Mouse (Mus musculus) left cerebral cortex, postnatal 25 days (tissue): ENCODE measurements around the gene Macrod2. TPM values are rescaled to one million over a fixed set of nuclear protein-coding genes. Genes with fewer than 3 reads are reported as not detected.

Experiments used
- DNase-seq, 2 experiments: peaks; one replicate each; pipeline ENCODE4 v3.0.0; 2022; ENCODE audit warnings: low spot score in 2 of 2, mixed read lengths in 1 of 2
- intact Hi-C: fragments of 180-260 bp; cut with DNase I; formaldehyde crosslinking; loops from one replicate; pipeline ENCODE4 v1.15.1; 2025
- total RNA-seq, 2 experiments: library from RNA; stranded (reverse); gene quantifications; 2 replicates each; pipeline ENCODE4 v1.2.3; 2021

Macrod2 gene
- total RNA-seq, 2 experiments from 2014 or later: 50.3 to 61.6 TPM

GRCm38 (mm10) chr2:141472791-141473190, 1077.7 kb downstream of the Macrod2 start:
- intact Hi-C loops: no loop called here

GRCm38 (mm10) chr2:141477585-141477984, 1082.5 kb downstream of the Macrod2 start:
- intact Hi-C loops: no loop called here
- DNase-seq: no peak

More at GRCm38 (mm10) chr2:141472791-141473190, 1077.7 kb downstream of the Macrod2 start:
- no peak for DNase-seq

- intact Hi-C loops: no loop called here
- no peak for DNase-seq
Observed at GRCm38 (mm10) chr2:141490518-141490917, 1095.4 kb downstream of the Macrod2 start.

DNA sequence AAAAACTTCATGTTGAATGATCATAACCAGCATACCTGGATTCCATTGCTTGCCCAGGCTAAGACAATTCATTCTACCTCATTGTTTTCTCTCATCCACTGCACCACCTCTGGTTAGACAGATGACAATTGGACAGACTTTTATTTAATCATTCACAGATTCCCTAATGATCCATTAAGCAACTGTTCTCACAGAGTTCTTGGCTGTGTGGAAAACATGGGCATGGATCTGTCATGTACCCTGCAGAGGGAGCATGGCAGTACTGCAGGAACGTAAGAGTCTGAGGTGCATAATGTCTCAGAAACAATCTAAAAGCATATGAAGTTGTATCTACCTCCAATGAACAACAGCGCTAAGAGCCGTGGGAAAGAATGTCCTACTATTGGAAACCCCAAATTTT, 1110.3 kb downstream of the Macrod2 start:
- intact Hi-C loops: no loop called here
- no peak for DNase-seq

DNA sequence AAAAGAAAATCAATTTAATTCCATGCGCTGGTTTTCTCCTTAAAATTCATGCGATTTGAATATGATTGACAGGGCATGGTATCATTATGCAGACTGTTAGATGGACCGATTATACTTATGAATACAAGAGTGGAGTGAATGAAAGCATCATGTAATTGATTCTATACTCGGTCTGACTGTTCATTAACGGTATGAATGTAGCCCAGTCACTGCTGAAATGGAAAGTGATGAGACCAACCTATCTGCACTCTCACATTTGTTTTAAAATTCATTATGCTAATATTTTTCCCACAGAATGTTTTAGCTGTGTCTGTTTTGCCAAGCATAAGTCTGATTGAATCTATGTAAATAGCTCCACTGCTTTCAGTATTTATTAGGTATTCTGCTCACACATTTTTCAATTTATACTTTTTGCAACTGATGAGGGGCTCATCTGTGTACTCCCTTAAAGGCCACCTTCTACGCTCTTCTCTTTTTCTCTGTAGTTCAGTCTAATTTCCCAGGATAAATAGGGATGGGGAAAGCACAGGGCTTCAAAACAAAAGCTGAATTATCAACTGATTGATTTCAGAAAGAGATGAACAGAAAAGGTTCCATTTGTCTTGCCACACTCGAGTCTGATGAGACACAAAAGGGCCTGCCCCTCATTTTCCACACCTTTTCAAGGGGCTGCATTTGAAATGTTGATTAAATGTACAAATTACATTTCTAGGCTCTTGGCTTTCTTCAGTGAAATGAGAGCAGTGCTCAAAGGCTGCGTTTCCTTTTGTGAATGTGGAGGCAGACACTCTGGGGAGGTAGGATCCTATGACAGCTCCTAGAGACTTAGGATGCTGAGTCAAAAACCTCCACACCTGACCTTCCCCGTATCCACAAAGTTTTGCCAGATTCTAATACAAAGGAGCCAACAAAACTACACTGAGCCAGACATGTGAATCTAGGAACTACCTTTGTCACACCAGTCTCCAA, 1113.1 kb downstream of the Macrod2 start:
- intact Hi-C loops: no loop called here
- DNase-seq: no peak

DNA sequence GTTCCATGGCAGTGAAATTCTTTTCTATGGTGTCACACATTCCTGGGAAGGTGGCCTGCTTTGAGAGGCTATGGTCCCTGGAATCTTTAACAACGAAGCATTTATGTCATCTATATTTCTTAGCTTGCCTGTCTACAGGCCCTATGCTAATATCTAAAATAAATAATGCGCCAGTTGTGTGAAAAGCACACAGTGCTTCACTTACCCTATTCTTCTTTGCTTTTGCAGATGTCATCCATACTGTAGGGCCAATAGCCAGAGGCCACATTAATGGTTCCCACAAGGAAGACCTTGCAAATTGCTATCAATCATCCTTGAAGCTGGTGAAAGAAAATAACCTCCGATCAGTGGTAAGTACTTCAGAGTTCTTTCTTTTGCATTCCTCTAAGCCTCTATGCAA, 1119.9 kb downstream of the Macrod2 start:
- no peak for DNase-seq
- intact Hi-C loops: no loop called here

DNA sequence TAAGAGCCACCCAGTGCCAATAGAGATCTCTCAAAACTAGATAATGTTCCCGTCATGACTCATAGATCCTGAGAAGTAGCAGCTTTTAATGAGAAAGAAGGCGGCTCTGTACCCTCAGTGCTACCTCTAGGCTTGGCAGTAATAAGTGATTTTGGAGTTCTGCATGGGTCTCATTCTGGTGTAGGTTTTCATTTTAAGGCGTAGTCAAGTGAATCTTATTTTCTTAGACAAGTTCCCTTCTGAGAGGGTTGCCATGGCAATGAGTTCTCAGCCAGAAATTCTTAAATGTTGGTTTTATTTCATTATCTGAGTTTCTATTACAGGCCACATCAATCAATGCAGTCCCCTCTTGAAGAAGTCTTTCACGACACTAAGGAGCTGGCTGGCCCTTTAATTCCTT, 1127.0 kb downstream of the Macrod2 start:
- intact Hi-C loops: no loop called here
- peak; percentile 41 to 55 for DNase-seq

DNA sequence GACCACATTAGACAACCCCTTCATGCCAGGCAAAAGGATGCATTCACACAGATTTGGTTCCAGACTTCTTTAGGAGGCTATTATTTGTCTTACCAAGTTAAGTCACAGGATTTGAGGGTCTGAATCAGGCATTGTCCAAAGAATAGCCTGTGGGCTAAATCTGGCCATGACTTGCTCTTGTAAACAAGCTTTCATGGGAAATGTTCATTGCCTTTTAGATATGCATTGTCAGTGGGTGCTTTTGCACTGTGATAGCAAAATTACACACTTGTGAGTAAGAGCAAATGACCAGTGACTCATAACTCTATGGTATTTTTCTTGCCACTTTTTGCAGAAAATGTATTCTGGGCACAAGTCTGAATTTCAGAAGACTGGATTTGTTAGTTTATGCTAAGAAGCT, 1150.8 kb downstream of the Macrod2 start:
- peak in 1 of 2 experiments; percentile 47 for DNase-seq
- intact Hi-C loops: no loop called here

- no peak for DNase-seq
- intact Hi-C loops: no loop called here
Observed at GRCm38 (mm10) chr2:141551701-141552100, 1156.6 kb downstream of the Macrod2 start.

DNA sequence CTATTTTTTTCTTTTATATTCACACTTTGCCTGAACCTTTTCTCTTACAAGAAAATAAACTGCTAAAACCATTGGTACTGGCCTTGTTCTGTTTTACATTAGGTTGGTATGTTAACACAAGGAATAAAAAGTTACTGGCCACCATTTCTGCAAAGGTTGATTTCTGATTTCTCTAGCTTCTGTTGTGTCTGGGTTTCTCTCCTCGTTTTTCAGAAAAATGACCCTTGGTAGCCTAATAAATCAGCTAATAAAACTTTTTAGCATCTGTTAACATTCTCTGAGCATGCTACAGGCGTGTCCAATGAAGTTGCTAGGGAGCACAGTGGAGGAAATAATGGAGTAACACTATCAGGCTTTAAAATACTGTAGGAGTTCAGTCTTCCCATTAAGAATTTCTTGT, 1161.6 kb downstream of the Macrod2 start:
- DNase-seq: no peak
- intact Hi-C loops: no loop called here

- intact Hi-C loops: no loop called here
Observed at GRCm38 (mm10) chr2:141558242-141558827, 1163.2 kb downstream of the Macrod2 start.

DNA sequence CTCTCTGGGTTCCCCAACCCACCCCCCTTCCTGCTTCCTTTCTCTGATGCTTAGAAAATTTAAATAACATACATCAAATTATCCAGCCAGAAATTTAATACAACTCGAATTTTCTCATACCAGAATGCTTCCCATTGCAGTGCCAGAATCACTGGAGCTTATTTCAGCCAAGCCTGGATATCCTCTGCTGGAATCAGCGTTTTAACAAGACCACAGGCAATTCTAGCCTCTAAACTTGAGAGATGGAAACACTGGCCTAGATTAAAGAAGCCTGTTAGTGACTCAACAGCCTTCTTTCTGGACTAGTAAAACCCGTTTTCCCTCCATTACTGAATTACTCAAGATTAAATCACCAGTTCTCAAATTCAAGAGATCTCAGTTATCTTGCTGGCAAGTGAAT, 1170.9 kb downstream of the Macrod2 start:
- DNase-seq: no peak
- intact Hi-C loops: no loop called here

More at GRCm38 (mm10) chr2:141558242-141558827, 1163.2 kb downstream of the Macrod2 start:
- no peak for DNase-seq

- intact Hi-C loops: no loop called here
- no peak for DNase-seq
Observed at GRCm38 (mm10) chr2:141571360-141571759, 1176.3 kb downstream of the Macrod2 start.

- no peak for DNase-seq
Observed at GRCm38 (mm10) chr2:141578206-141578605, 1183.1 kb downstream of the Macrod2 start.

GRCm38 (mm10) chr2:141582431-141582830, 1187.3 kb downstream of the Macrod2 start:
- DNase-seq: no peak
- intact Hi-C loops: no loop called here

More at GRCm38 (mm10) chr2:141578206-141578605, 1183.1 kb downstream of the Macrod2 start:
- intact Hi-C loops: no loop called here

DNA sequence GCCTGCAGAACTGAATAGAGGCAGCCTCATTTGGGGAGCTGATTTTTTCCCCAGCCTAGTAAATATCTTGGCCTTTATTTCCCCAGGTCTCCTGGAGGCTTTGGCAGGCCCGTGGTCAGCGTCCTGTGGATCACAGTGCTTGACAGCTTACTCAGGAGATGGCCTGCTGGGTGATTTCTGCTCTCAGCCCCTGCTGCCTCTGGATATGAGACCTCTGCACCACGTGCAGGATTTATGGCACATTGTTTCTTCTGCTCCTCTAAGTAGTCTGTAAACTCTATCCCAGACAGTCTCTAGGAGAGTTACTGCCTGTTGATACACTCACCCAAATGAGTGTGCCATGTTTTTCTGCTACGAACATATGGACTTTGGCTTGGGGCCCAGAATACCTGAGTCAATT, 1187.8 kb downstream of the Macrod2 start:
- no peak for DNase-seq
- intact Hi-C loops: no loop called here

DNA sequence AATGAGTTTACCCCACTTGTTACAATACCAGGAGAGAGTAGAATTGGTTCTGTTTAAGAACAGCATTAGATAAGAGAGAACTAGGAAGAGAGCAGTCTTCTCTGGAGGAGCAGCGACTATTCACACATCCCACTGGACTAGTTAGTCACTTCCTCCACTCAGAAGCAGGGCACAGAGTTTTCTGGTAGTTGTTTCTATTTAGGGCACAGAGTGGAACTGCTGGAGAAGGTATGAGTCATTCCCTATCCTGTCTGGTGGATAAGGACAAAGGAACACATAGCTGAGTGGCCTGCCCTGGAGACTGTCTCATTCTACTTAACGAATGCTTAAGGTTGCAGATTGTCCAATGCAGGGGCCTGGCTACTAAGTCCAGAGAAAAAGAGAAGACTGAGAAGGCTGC, 1192.2 kb downstream of the Macrod2 start:
- peak; percentile 27 to 93 for DNase-seq
- intact Hi-C loops: no loop called here

DNA sequence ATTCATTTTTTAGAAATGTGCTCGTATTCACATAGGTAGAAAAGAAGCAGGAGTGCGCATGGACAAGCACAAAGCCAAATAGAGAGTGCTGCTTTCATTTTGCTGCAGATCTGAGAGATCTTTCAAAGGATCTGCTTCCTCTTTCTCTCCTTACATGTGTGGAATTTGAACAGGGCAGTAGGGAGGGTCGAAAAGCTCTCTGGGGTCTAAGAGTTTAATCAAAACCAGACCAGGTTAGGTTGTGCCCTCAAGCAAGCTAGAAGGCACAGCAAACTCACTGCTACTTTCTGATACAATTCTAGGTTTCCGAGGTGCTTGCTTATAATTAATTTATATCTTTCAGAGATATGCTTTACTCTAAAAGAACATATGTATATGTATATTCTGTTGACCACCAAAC, 1196.2 kb downstream of the Macrod2 start:
- intact Hi-C loops: no loop called here
- no peak for DNase-seq

DNA sequence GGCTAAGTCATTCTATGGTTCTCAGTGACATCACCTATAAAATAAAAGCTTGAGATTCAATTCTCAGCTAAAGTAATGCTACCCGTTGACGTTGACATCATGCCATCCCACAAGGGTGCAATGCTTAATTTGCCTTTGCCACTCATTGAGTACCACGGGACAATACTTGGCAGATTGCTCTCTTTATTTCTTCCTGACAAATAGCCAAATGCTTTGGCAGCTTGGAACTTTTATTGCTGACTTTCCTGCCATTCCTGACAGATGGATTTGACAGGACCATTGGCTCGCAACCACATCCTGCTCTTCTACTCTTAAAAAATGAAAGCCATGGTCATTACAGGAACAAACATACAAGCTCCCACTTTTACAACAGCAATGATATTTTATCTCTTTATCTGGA, 1199.7 kb downstream of the Macrod2 start:
- no peak for DNase-seq
- intact Hi-C loops: no loop called here

GRCm38 (mm10) chr2:141617721-141618120, 1222.6 kb downstream of the Macrod2 start:
- intact Hi-C loops: no loop called here
- DNase-seq: no peak

GRCm38 (mm10) chr2:141618257-141618656, 1223.1 kb downstream of the Macrod2 start:
- intact Hi-C loops: no loop called here
- DNase-seq: peak; percentile 17 to 30
